Mouse (Mus musculus) embryonic facial prominence, embryonic 15.5 days (tissue): ENCODE results near the gene Aebp2. TPM values are rescaled to one million over a fixed set of nuclear protein-coding genes. Genes with fewer than 3 reads are reported as not detected.
"Not testable (repeated sequence)": the region's sequence is repeated elsewhere in the genome, so short reads cannot be mapped to it uniquely, and the experiment has no call there.

Source experiments
- ATAC-seq: fragments of 200-750 bp; cut with Nextera tagmentation; 2 replicates; pipeline ENCODE4 v1.8.0; 2017; ENCODE audit warnings: low read depth, moderate TSS enrichment; ENCODE audit not compliant: insufficient number of reproducible peaks, low FRiP score, low TSS enrichment
- H3K27ac ChIP-seq: fragments of 300-500 bp; sonication (generic); replicated peaks from 2 replicates; pipeline ENCODE4 v1.5.1; 2015; ENCODE audit warnings: mild to moderate bottlenecking, inconsistent platforms
- H3K27me3 ChIP-seq: fragments of 300-500 bp; sonication (generic); 2 replicates; pipeline ENCODE4 v1.6.1; 2015; ENCODE audit warnings: inconsistent platforms
- H3K36me3 ChIP-seq: fragments of 300-500 bp; sonication (generic); 2 replicates; pipeline ENCODE4 v1.6.1; 2015; ENCODE audit warnings: mild to moderate bottlenecking, inconsistent platforms
- H3K4me1 ChIP-seq: fragments of 300-500 bp; sonication (generic); 2 replicates; pipeline ENCODE4 v1.6.1; 2015; ENCODE audit warnings: inconsistent platforms
- H3K4me2 ChIP-seq: fragments of 300-500 bp; sonication (generic); replicated peaks from 2 replicates; pipeline ENCODE4 v1.6.1; 2015; ENCODE audit warnings: mild to moderate bottlenecking, inconsistent platforms
- H3K4me3 ChIP-seq: fragments of 300-500 bp; sonication (generic); replicated peaks from 2 replicates; pipeline ENCODE4 v1.5.1; 2015; ENCODE audit warnings: mild to moderate bottlenecking, inconsistent platforms
- H3K9ac ChIP-seq: fragments of 300-500 bp; sonication (generic); 2 replicates; pipeline ENCODE4 v1.6.1; 2015; ENCODE audit warnings: inconsistent platforms
- H3K9me3 ChIP-seq: fragments of 300-500 bp; sonication (generic); replicated peaks from 2 replicates; pipeline ENCODE4 v1.6.1; 2016; ENCODE audit warnings: inconsistent platforms
- WGBS: fragments of 180-500 bp; shearing (Covaris S2); methylation state at CpG from one replicate; pipeline ENCODE4 v1.1.7; 2015; 5-methylcytosine and 5-hydroxymethylcytosine counted together
- polyA plus RNA-seq: library from polyadenylated mRNA; unstranded; fragments of >200 nt; fragmentation: Nextera tagmentation; extraction: Ambion mirVana; gene quantifications from 2 replicates; pipeline ENCODE4 v1.2.1, GENCODE M21; 2015

Gene Aebp2
- 13.7 and 15.2 TPM in 2 replicates for polyA plus RNA-seq

DNA sequence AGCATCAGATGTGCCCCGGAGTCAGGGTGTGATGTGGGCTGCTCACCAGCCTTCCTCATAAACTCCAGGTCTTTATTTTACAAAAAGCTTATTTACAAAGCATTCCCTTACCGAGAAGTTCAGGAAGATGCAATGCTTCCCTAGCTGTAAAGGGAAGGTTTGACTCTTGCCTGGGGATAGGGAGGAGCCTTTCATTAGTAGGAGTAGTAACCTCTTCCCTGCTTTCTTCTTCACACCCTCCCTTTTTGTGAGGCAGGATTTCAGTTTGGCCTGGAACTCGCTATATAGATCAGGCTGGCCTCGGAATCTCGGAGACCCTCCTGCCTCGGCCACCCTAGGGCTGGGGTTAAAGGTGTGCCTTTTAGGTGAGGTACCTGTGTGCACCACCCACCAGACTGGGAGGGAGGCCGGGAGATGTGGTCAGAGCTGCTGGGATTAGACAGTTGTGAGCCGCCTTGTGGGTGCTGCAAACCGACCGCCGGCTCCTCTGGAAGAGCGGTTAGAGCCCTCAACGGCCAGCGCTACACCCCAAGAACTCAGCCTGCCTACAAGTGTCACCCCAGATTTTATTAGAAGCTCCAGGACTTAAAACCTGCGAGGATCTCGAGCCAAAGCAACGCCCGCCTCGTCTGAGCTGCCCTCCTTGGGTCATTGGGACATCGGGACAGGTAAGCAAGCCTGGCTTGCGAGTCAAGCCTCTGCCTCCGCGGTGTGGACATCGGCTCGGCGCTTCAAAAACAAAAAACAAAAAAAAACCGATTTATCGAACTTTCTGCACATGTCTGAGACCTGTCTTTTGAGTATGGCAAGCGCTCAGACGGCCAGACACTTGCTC lies at the start of gene Aebp2:
Gene Aebp2 (plus strand): TSS at position 273 of the 835 bp plus-strand sequence.
- H3K4me2 ChIP-seq = peak within 1 kb of the TSS; percentile 49
- peak within 1 kb of the TSS; percentile 100 for H3K9ac ChIP-seq
- WGBS = 44% methylated on average over 30 of the region's 30 CpGs
- H3K4me1 ChIP-seq = peaks cover 28% of the 10 kb centered on the region
- no peaks in the 10 kb centered on the region for H3K27me3 ChIP-seq
- H3K9me3 ChIP-seq = no peaks in the 10 kb centered on the region
- peak within 1 kb of the TSS; percentile 100 for H3K4me3 ChIP-seq
- H3K36me3 ChIP-seq = no peaks in the 10 kb centered on the region
- peak within 1 kb of the TSS; percentile 97 for H3K27ac ChIP-seq
- no peak for ATAC-seq

DNA sequence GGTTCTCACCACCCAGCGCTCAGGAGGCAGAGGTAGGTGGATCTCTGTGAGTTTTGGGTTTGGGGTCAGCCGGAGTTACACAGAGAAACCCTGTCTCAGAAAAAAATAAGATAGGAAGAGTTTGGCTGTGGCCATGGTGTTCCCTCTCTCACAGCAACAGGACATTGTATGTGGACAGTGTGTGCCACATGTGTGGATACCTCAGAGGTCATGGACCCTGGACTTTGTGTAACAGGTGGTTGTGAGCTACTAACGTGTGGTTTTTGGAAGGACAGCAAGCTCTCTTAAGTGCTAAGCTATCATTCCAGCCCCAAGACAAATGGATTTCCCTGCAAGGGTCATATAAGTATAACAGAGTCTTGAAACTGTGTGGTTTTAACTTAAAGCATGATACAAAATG lies 47.5 kb upstream of the Aebp2 start:
- Histone ChIP-seq H3K9me3 (no peaks in the 10 kb centered on the region), H3K9ac (no peak overlapping the region), H3K4me2 (no peak overlapping the region), H3K4me3 (no peak overlapping the region), H3K36me3 (peaks cover 52% of the 10 kb centered on the region), H3K4me1 (no peaks in the 10 kb centered on the region), H3K27me3 (no peaks in the 10 kb centered on the region), H3K27ac (no peak overlapping the region)
- WGBS = 93% methylated on average over 3 of the region's 3 CpGs
- no peak for ATAC-seq

- no peaks in the 10 kb centered on the region for H3K9me3 ChIP-seq
- peaks cover 44% of the 10 kb centered on the region for H3K36me3 ChIP-seq
- H3K27ac ChIP-seq = no peak overlapping the region
- no peak for ATAC-seq
- H3K4me3 ChIP-seq = no peak overlapping the region
- H3K9ac ChIP-seq = no peak overlapping the region
- 68% methylated on average over 8 of the region's 8 CpGs for WGBS
- H3K27me3 ChIP-seq = no peaks in the 10 kb centered on the region
- H3K4me2 ChIP-seq = no peak overlapping the region
- no peaks in the 10 kb centered on the region for H3K4me1 ChIP-seq
Measured at GRCm38 (mm10) chr6:140576133-140576532, 46.3 kb upstream of the Aebp2 start.

DNA sequence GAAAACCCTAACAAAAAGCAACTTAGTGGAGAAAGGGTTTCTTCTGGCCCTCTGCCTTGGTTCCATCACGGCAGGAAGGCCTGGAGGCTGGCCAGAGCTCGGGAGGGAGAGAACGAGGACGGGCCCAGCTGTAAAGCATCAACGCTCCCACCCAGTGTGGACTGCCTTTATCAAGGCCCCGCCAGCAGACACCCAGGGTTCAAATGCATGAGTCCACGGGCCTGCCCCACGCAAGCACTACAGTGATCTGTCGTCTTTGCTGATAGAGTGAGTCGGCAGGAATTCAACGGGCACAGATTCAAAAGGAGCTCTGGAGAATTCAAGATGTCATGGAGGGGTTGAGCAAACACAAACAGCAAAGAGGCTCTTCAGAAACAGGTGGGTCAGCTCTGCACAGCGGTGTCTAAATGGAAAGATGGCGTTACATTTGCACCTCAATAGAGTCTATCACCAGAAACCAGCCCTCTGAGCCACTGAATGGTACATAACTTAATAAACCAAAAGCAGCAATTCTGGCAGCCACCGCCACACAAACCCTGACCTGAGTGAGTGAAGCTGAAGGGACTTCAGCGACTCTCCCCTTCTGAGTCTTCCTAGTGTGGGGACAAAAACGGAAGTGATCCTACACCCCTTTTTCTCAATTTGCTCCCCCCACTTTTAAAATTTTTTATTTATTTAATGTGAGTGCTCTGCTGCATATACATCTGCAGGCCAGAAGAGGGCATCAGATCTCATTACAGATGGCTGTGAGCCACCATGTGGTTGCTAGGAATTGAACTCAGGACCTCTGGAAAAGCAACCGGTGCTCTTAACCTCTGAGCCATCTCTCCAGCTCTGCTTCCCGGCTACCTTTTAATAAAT lies 45.3 kb upstream of the Aebp2 start:
- no peak for ATAC-seq
- Histone ChIP-seq H3K4me3 (no peak overlapping the region), H3K27me3 (no peaks in the 10 kb centered on the region), H3K4me1 (no peaks in the 10 kb centered on the region), H3K4me2 (no peak overlapping the region), H3K9me3 (no peaks in the 10 kb centered on the region), H3K9ac (no peak overlapping the region), H3K27ac (no peak overlapping the region), H3K36me3 (peaks cover 39% of the 10 kb centered on the region)
- WGBS = 78% methylated on average over 18 of the region's 18 CpGs

- Histone ChIP-seq H3K9ac (no peak overlapping the region), H3K27me3 (no peaks in the 10 kb centered on the region), H3K4me3 (no peak overlapping the region), H3K27ac (no peak overlapping the region), H3K36me3 (peaks cover 37% of the 10 kb centered on the region), H3K9me3 (no peaks in the 10 kb centered on the region), H3K4me1 (no peaks in the 10 kb centered on the region), H3K4me2 (no peak overlapping the region)
- no peak for ATAC-seq
- WGBS = 93% methylated on average over 4 of the region's 4 CpGs
Measured at GRCm38 (mm10) chr6:140577822-140578170, 44.7 kb upstream of the Aebp2 start.

GRCm38 (mm10) chr6:140578985-140579384 lies 43.5 kb upstream of the Aebp2 start:
- H3K36me3 ChIP-seq = peaks cover 33% of the 10 kb centered on the region

GRCm38 (mm10) chr6:140580170-140580569 lies 42.3 kb upstream of the Aebp2 start:
- H3K36me3 ChIP-seq = peaks cover 23% of the 10 kb centered on the region
- no peak for ATAC-seq
- H3K9me3 ChIP-seq = no peaks in the 10 kb centered on the region
- no peaks in the 10 kb centered on the region for H3K4me1 ChIP-seq
- H3K27me3 ChIP-seq = no peaks in the 10 kb centered on the region
- H3K27ac ChIP-seq = no peak overlapping the region
- no peak overlapping the region for H3K4me3 ChIP-seq
- no peak overlapping the region for H3K4me2 ChIP-seq
- H3K9ac ChIP-seq = no peak overlapping the region
- WGBS = 84% methylated on average over 4 of the region's 4 CpGs

More at GRCm38 (mm10) chr6:140578985-140579384, 43.5 kb upstream of the Aebp2 start:
- H3K27ac ChIP-seq, H3K4me2 ChIP-seq, H3K4me1 ChIP-seq, H3K4me3 ChIP-seq, H3K9me3 ChIP-seq, H3K27me3 ChIP-seq, ATAC-seq, H3K9ac ChIP-seq: not testable (repeated sequence)

DNA sequence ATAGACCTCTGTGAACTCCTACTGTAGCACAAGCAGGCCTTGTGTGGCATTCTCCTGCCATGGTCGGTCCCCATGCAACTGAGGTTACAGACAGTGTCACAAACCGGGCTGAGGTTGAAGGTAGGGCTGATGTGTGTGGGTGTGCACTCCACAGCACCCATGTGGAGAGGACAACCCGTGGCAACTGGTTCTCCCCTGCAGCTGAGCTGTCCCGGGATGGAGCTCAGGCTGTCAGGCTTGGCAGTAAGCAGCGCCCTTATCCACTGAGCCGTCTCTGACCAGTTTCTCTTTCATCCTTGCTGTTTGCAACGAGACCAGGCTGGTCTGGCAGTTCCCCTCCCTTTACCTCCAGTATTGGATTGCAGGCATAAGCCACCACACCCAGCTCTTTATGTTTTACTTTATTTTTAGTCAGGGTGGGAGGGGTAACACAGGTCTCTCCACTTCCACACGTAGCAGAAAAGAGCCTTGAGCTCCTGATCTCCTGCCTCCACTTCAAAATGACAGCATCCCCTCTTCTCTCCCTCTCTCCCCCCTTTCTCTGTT lies 35.7 kb upstream of the Aebp2 start:
- H3K4me1 ChIP-seq = 0 out of 2 replicates have a peak, but pooled peaks cover 10% of the 10 kb centered on the region
- no peak overlapping the region for H3K9ac ChIP-seq
- no peaks in the 10 kb centered on the region for H3K27me3 ChIP-seq
- no peak; the same call in 1 of the 2 replicates for ATAC-seq
- H3K4me3 ChIP-seq = no peak overlapping the region
- no peak overlapping the region for H3K4me2 ChIP-seq
- peaks cover 60% of the 10 kb centered on the region for H3K36me3 ChIP-seq
- no peaks in the 10 kb centered on the region for H3K9me3 ChIP-seq
- 63% methylated on average over 8 of the region's 8 CpGs for WGBS
- H3K27ac ChIP-seq = peak overlapping the region; percentile 58; the same call in 1 of the 2 replicates

DNA sequence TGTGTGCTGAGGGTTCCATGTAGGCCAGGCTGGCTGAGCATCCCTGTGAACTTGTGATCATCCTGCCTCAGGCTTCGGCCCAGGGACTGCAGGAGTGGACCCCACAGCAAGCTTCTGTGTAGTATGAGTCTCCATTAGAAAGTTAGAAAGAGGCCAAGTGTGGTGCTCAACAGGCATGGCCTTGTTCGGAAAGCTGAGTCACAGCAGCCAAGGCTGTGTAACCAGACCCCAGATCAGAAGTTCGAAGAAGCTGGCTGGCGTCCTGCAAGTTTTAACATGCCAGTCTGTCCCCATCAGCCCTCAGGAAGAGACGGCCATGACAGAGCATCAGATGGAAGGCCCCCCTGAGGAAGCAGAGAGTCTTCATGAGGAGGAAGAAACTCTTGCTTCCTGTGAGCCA lies 31.1 kb upstream of the Aebp2 start:
- Histone ChIP-seq H3K36me3 (peaks cover 80% of the 10 kb centered on the region), H3K9me3 (no peaks in the 10 kb centered on the region), H3K27ac (no peak overlapping the region; the same call in 1 of the 2 replicates), H3K4me3 (no peak overlapping the region), H3K27me3 (no peaks in the 10 kb centered on the region), H3K4me1 (peaks cover 18% of the 10 kb centered on the region; the same call in 1 of the 2 replicates), H3K4me2 (no peak overlapping the region), H3K9ac (no peak overlapping the region)
- WGBS = 50% methylated on average over 5 of the region's 5 CpGs
- ATAC-seq = no peak

DNA sequence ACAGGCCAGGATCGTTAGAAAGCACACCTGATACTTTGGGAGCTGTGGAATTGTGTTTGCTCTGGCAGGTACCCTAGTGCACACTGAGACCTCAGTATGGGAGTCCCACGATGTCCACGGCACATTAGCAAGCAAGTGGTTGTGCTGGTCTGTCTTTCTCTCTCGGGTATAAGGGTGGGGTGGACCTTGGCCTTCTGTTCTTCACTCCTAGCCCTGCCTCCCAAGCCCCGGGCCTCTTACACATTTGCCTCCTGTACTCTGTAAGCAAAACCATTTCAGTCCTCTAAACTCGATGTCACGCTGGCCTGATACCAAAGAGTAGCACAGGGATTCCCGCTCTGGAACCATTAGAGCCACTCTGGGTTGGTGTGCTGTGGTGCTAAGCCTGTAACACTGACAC lies 29.8 kb upstream of the Aebp2 start:
- Histone ChIP-seq H3K4me1 (peaks cover 13% of the 10 kb centered on the region; the same call in 1 of the 2 replicates), H3K4me3 (no peak overlapping the region), H3K36me3 (peaks cover 67% of the 10 kb centered on the region), H3K9ac (no peak overlapping the region), H3K9me3 (no peaks in the 10 kb centered on the region), H3K27me3 (no peaks in the 10 kb centered on the region), H3K4me2 (no peak overlapping the region), H3K27ac (no peak overlapping the region)
- no peak for ATAC-seq
- WGBS = 82% methylated on average over 8 of the region's 8 CpGs
